Mouse (Mus musculus) heart, adult 11 months (tissue): ENCODE data around the gene Unc80.
A peak's percentile ranks its signal among the peaks of the same experiment; 100 is the strongest.
"Not testable (repeated sequence)": the region's sequence is repeated elsewhere in the genome, so short reads cannot be mapped to it uniquely, and the experiment has no call there.

ENCODE experiments used
- DNase-seq: peaks from one replicate; pipeline ENCODE4 v3.0.0; 2022

Gene Unc80

DNA sequence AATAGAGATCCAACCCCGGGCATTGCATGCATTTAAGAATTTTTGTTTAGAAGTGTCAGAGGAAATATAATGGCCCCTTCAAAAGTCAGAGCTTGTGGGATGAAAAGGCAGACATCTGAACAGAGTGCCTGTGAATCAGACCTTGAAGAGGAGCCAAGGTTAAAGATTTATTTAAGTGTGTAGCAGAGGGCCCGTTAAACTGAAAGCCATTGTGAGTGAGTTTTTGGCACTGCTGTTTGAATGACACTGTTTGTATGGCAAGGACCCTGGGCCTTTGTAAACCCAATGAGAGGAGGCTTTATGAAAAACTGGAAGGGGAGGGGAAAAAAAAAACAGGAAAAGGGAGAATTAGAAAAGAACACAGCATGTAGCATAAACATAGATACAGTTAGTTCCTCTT lies 170.0 kb downstream of the Unc80 start:
- DNase-seq: peak; percentile 17

GRCm38 (mm10) chr1:66646894-66647293 lies 178.7 kb downstream of the Unc80 start:
- peak; percentile 91 for DNase-seq

DNA sequence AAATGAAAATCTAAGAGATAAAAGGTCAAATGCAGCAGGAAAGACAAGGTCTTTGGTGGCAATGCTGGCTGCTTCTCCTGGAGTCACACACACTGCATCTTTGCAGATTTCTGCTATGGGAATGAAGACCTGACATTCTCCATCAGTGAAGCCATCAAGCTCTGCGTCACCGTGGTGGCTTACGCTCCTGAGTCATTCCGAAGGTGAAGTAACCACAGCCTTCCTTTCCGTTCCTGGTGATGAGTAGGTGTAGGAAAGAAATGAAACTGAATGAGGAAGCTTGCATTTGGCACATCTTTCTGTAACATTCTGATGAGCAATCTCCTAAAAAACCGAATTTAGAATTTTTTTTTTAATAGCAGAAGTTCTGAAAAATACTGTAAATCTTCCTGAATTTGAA lies 181.4 kb downstream of the Unc80 start:
- DNase-seq: no peak

- no peak for DNase-seq
These were observed 181.8 kb downstream of the Unc80 start for GRCm38 (mm10) chr1:66650006-66650405.

DNA sequence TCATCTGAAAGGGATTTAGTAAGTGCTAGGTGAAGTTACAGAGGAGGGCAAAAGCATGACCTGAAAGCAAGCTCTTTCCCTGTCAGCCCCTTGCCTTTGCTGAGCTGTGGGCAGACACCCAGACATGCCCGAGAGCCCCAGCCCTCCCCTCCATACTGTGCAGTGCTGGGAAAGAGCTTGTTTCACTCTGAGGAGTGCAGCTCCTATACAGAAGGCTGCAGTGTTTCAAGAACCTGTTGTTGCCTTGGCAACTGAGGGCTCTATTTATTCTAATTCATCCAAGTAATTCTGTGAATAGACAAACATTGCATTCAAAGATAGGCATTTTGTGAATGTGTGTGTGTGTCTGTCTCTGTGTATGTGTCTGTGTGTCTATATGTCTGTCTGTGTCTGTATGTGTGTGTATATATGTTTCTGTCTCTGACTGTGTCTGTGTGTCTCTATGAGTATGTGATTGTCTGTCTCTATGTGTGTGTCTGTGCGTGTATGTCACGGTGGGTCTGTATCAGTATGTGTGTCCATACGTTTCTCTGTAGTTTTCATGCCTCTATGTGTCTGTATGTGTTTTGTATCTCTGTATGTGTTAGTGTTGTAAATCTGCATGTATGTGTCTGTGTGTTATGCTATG lies 187.1 kb downstream of the Unc80 start:
- DNase-seq: peak; percentile 24

GRCm38 (mm10) chr1:66655747-66656119 lies 187.6 kb downstream of the Unc80 start:
- DNase-seq: no peak

DNA sequence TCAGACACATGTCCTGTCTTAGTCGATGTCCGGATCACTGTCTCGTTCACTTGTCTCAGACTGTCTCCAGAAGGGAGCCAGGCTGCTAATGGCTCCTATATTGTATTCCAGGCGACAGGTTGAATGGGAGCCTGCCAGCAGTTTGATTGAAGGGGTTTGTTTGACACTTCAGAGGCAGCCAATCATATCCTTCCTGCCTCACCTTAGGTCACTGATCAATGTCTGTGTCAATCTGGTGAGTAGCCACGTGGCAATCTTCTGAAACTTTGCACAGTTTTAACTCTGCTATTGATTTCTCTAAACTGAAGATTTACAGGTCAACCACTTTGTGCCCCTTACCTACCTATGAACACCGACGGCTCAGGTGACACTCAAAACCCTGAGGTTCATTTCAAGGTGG lies 203.3 kb downstream of the Unc80 start:
- DNase-seq: no peak

DNA sequence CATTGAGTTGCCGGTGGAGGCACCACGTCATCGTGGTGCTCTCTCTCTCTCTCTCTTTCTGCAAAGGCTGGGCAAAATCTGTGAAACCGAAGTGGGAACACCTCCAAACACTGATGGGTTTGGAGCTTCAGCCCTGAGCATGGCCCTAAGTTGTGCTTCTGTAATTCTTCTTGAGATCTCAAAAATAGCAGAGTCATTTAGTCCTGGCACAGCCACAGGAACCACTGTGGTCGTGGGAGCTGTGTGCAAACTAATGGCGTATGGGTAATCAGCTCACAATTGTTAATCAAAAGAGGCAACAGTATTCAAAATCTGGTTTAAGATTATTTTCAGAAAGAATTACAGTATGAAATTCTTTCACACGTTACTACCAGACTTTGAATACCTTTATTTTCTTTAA lies 204.6 kb downstream of the Unc80 start:
- DNase-seq: peak; percentile 53

DNA sequence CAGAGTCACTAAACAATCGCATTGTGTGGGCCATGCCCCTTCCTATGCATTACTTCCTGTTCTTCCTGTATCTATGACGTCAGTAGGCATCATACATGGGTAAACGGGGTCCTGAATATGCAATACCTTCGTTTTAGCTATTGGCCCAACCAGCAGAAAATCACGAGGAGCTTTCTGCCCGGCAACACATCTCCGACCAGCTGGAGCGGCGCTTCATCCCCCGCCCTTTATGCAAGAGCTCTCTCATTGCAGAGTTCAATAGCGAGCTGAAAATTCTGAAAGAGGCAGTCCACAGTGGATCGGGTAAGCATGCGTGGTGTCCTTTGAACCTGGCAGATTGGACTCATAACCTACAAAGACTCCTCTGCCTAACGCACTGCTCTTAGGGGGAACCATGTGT lies 209.8 kb downstream of the Unc80 start:
- peak; percentile 60 for DNase-seq

GRCm38 (mm10) chr1:66678662-66679061 lies 210.5 kb downstream of the Unc80 start:
- no peak for DNase-seq

- no peak for DNase-seq
These were observed 214.8 kb downstream of the Unc80 start for GRCm38 (mm10) chr1:66682974-66683373.

DNA sequence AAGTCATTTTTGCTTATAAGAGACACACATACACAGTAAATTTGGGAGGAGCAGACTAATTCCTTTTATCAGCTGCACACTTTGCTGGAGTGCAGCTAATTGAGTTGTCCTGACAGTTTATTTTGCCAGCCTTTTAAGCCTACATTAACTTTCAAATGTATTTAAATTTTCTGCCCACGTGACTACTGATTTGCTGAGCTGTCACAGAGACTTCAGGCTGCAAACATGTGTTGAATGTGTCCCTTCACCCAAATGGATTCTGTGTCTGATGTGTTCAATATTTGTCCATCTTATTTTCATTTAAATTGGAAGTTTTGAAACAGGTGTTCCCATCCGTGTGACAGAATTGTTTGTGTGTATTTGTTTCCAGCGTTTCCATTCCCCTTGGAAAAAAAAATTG lies 223.6 kb downstream of the Unc80 start:
- no peak for DNase-seq

- peak; percentile 65 for DNase-seq
These were observed 224.1 kb downstream of the Unc80 start for GRCm38 (mm10) chr1:66692308-66692707.

GRCm38 (mm10) chr1:66692780-66693392 lies 224.7 kb downstream of the Unc80 start:
- DNase-seq: peak; percentile 55

DNA sequence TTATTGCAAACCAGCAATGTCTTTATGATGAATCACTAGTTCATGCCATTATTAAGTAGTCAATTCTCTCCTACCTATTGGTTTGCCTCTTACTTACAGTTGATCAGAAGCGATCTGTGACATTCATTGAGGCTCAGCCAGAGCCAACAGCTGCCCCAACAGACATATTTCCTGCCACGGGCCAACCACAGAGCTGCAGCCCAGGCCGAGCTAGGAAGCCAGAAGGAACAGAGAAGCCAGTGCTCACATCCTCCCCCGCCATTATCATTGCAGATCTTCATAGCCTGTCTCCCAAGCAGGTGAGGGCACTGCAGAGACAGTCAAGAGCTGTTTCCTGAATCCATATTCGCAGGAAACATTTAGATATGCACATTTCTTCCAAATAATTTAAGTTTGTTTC lies 226.1 kb downstream of the Unc80 start:
- peak; percentile 65 for DNase-seq

GRCm38 (mm10) chr1:66695296-66695695 lies 227.1 kb downstream of the Unc80 start:
- DNase-seq: no peak

GRCm38 (mm10) chr1:66699630-66700029 lies 231.5 kb downstream of the Unc80 start:
- not testable (repeated sequence) for DNase-seq

DNA sequence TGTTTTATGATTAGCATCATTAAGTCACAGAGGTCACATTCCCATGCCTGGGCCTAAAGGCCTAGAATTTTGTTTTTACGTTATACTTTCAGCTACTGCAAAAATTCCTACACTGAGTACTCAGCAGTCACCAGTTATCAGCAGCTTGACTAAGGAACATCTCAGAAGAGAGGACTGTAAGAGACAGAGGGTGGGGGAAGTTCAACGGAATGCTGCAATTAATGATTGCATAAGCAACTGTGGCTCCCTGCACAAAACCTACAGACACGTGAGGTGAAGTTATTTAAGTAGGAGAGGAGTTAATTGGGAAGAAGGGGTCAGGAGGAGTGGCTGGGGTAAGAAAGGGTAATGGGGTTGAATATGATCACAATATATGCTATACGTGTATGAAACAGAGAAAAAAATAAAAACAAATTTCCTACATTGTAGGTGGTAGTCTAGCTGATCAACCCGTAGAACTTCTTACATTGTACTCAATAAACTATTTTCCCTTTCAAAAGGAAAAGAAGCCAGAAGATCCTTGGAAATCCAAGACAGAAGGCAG lies 232.1 kb downstream of the Unc80 start:
- DNase-seq: no peak

GRCm38 (mm10) chr1:66700693-66701575 lies 232.8 kb downstream of the Unc80 start, which contains the start of gene Rpe:
TSS of gene Rpe (plus strand) at chr1:66700831.
- peak; percentile 99 for DNase-seq

GRCm38 (mm10) chr1:66701576-66701940 lies 233.4 kb downstream of the Unc80 start:
- no peak for DNase-seq

DNA sequence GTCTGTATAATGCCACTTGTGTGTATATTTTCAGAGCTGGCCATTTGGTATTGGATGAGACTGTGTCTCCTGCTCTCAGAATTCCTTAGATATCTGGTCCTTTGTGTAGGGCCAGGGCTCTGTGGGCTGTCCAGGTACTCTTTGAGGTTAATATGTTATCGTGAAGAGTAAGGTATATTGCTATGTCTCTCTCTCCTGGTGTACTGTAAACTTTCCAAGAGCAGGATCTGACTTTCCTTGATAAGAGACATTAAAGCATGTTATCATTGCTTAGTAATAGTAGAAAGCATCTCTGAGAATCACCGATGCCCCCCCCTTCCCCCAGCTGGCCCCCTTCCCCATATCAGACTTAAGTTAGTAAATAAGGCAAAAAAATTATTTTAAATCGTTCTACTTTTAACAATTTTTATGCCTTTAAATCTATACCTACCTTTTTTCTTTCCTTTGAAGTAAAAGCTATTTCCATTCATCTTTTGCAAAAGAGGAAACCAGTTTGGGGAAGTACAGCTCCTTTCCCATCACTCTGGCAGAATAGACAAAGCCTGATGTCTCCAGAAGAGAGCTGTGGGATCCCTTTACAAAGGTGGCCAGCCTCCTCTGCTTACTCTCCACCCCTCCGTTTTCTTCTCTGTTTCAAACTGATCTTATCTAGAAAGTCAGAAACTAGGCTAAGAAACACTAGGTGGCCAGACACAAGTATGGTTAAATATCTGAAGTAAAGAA lies 234.6 kb downstream of the Unc80 start:
- DNase-seq: no peak

GRCm38 (mm10) chr1:66704523-66704922 lies 236.4 kb downstream of the Unc80 start:
- DNase-seq: no peak

- DNase-seq: no peak
These were observed 244.7 kb downstream of the Unc80 start for GRCm38 (mm10) chr1:66712859-66713258.
